Mouse (Mus musculus) cortical plate, adult 2 months (tissue): ENCODE results near the gene Cmah.

ENCODE experiments used
- CTCF ChIP-seq: fragments of 200-500 bp; IDR thresholded peaks from 2 replicates; pipeline ENCODE4 v1.5.1; 2011; ENCODE audit warnings: mild to moderate bottlenecking, control low read depth, low read length; ENCODE audit not compliant: insufficient read depth; ENCODE audit errors: extremely low read depth
- POLR2A ChIP-seq: fragments of 200-500 bp; IDR thresholded peaks from 2 replicates; pipeline ENCODE4 v1.6.1; 2011; ENCODE audit warnings: mild to moderate bottlenecking, low read length, control low read depth; ENCODE audit not compliant: insufficient read depth; ENCODE audit errors: extremely low read depth

- TF ChIP-seq POLR2A (no peak), CTCF (no peak)
Measured at GRCm38 (mm10) chr13:24520796-24521195, 193.6 kb downstream of the Cmah start.
